Mouse (Mus musculus): ENCODE results near the gene Cln3. TPM values are rescaled to one million over a fixed set of nuclear protein-coding genes. Genes with fewer than 3 reads are reported as not detected.

The Cln3 gene
- total and polyA plus RNA-seq, 3 experiments, result 20.5 to 61.9 TPM; not detected in 1

- H3K9ac ChIP-seq (ENCODE audit: control insufficient read depth, low read depth, low read length, poor library complexity, severe bottlenecking), result no peak overlapping the region
- no peaks in the 10 kb centered on the region for H3K9me3 ChIP-seq (replicated peaks; ENCODE audit: insufficient read depth, low read length)
- peaks cover 2 to 71% of the 10 kb centered on the region in 2 experiments; a peak in 3 of 4 replicates for H3K36me3 ChIP-seq (ENCODE audit: control insufficient read depth in 1 of 2, insufficient read depth in 2 of 2, low read length in 2 of 2)
- no peak for TF ChIP-seq POLR2AphosphoS2 (IDR thresholded peaks at IDR 0.05; ENCODE audit: low read length)
- no peak for TF ChIP-seq POLR2AphosphoS5 (IDR thresholded peaks at IDR 0.05; ENCODE audit: borderline replicate concordance, low read depth, low read length)
- no peak for TF ChIP-seq GABPA (IDR thresholded peaks at IDR 0.05; ENCODE audit: low read depth, low read length)
- no peak for TF ChIP-seq MYB (IDR thresholded peaks at IDR 0.05; ENCODE audit: low read depth, low read length)
- no peak for TF ChIP-seq UBTF (IDR thresholded peaks at IDR 0.05; ENCODE audit: borderline replicate concordance, insufficient read depth, low read depth, low read length)
- TF ChIP-seq CTCF (IDR thresholded peaks at IDR 0.05 in 2 of 3, conservative IDR thresholded peaks at IDR 0.05 in 1 of 3; ENCODE audit: control insufficient read depth in 1 of 3, insufficient read depth in 1 of 3, low read depth in 2 of 3, low read length in 3 of 3, poor library complexity in 1 of 3, severe bottlenecking in 1 of 3), result no peak
- no peak for TF ChIP-seq TAL1 (IDR thresholded peaks at IDR 0.05; ENCODE audit: low read length)
- no peak for TF ChIP-seq HCFC1 (IDR thresholded peaks at IDR 0.05; ENCODE audit: low read depth, low read length)
- no peak for TF ChIP-seq KAT2A (conservative IDR thresholded peaks at IDR 0.05; ENCODE audit: low read depth, low read length)
- H3K27ac ChIP-seq (ENCODE audit: control insufficient read depth, low read depth, low read length), result no peak overlapping the region
- no peaks in the 10 kb centered on the region; a peak in 1 of 4 replicates for H3K4me1 ChIP-seq (ENCODE audit: control insufficient read depth in 1 of 2, insufficient read depth in 2 of 2, low read length in 2 of 2)
- H3K4me3 ChIP-seq (ENCODE audit: control insufficient read depth in 1 of 2, insufficient read depth in 1 of 2, low read depth in 2 of 2, low read length in 2 of 2), result no peak overlapping the region
- H3K79me2 ChIP-seq (ENCODE audit: control insufficient read depth, insufficient read depth, low read length, poor library complexity), result peaks cover 5% of the 10 kb centered on the region; the same call in 1 of the 2 replicates
- no peaks in the 10 kb centered on the region for H3K27me3 ChIP-seq (ENCODE audit: control insufficient read depth in 1 of 2, insufficient read depth in 2 of 2, low read length in 2 of 2)
- DNase-seq (ENCODE audit: low read depth, low spot score), result no peak
These were observed 29.0 kb downstream of the Cln3 start for GRCm38 (mm10) chr7:126556635-126557034.

GRCm38 (mm10) chr7:126554796-126555195 lies 30.8 kb downstream of the Cln3 start:
- H3K27ac ChIP-seq (ENCODE audit: control insufficient read depth, low read depth, low read length), result no peak overlapping the region
- H3K27me3 ChIP-seq (ENCODE audit: control insufficient read depth in 1 of 2, insufficient read depth in 2 of 2, low read length in 2 of 2), result no peaks in the 10 kb centered on the region
- H3K4me1 ChIP-seq (ENCODE audit: control insufficient read depth in 1 of 2, insufficient read depth in 2 of 2, low read length in 2 of 2), result no peaks in the 10 kb centered on the region; a peak in 1 of 4 replicates
- peaks cover 0 to 74% of the 10 kb centered on the region in 2 experiments; a peak in 2 of 4 replicates for H3K36me3 ChIP-seq (ENCODE audit: control insufficient read depth in 1 of 2, insufficient read depth in 2 of 2, low read length in 2 of 2)
- no peak overlapping the region for H3K9ac ChIP-seq (ENCODE audit: control insufficient read depth, low read depth, low read length, poor library complexity, severe bottlenecking)
- peaks cover 5% of the 10 kb centered on the region; the same call in 1 of the 2 replicates for H3K79me2 ChIP-seq (ENCODE audit: control insufficient read depth, insufficient read depth, low read length, poor library complexity)
- no peaks in the 10 kb centered on the region for H3K9me3 ChIP-seq (replicated peaks; ENCODE audit: insufficient read depth, low read length)
- TF ChIP-seq RAD21 (IDR thresholded peaks at IDR 0.05; ENCODE audit: low read depth, low read length), result peak; percentile 11
- TF ChIP-seq JUND (IDR thresholded peaks at IDR 0.05; ENCODE audit: low read depth, low read length), result no peak
- no peak for TF ChIP-seq MAX (IDR thresholded peaks at IDR 0.05; ENCODE audit: low read length)
- 0 out of 2 replicates have a peak, but pooled peaks have one; percentile 11 for TF ChIP-seq POLR2AphosphoS2 (IDR thresholded peaks at IDR 0.05; ENCODE audit: low read length)
- TF ChIP-seq RCOR1 (IDR thresholded peaks at IDR 0.05; ENCODE audit: low read depth, low read length), result no peak
- no peak for TF ChIP-seq TAL1 (IDR thresholded peaks at IDR 0.05; ENCODE audit: low read length)
- TF ChIP-seq MYB (IDR thresholded peaks at IDR 0.05; ENCODE audit: low read depth, low read length), result no peak
- TF ChIP-seq CTCF (IDR thresholded peaks at IDR 0.05 in 2 of 3, conservative IDR thresholded peaks at IDR 0.05 in 1 of 3; ENCODE audit: control insufficient read depth in 1 of 3, insufficient read depth in 1 of 3, low read depth in 2 of 3, low read length in 3 of 3, poor library complexity in 1 of 3, severe bottlenecking in 1 of 3), result peak in 1 of 3 experiments; percentile 27; a peak in 1 of 6 replicates
- TF ChIP-seq MAZ (IDR thresholded peaks at IDR 0.05; ENCODE audit: low read depth, low read length), result no peak
- no peak for TF ChIP-seq USF2 (IDR thresholded peaks at IDR 0.05; ENCODE audit: borderline replicate concordance in 1 of 2, insufficient read depth in 1 of 2, low read depth in 1 of 2, low read length in 2 of 2)
- TF ChIP-seq CHD1 (IDR thresholded peaks at IDR 0.05; ENCODE audit: low read depth, low read length), result no peak
- no peak for DNase-seq (ENCODE audit: low read depth, low spot score)
- H3K4me3 ChIP-seq (ENCODE audit: control insufficient read depth in 1 of 2, insufficient read depth in 1 of 2, low read depth in 2 of 2, low read length in 2 of 2), result no peak overlapping the region

Measured in MEL (cell line).